Mouse (Mus musculus) kidney, postnatal 10 days (tissue): ENCODE data around the gene Fads3.

Source experiments
- DNase-seq: peaks from one replicate; pipeline ENCODE4 v3.0.0; 2021; ENCODE audit warnings: mixed read lengths

Gene Fads3

DNA sequence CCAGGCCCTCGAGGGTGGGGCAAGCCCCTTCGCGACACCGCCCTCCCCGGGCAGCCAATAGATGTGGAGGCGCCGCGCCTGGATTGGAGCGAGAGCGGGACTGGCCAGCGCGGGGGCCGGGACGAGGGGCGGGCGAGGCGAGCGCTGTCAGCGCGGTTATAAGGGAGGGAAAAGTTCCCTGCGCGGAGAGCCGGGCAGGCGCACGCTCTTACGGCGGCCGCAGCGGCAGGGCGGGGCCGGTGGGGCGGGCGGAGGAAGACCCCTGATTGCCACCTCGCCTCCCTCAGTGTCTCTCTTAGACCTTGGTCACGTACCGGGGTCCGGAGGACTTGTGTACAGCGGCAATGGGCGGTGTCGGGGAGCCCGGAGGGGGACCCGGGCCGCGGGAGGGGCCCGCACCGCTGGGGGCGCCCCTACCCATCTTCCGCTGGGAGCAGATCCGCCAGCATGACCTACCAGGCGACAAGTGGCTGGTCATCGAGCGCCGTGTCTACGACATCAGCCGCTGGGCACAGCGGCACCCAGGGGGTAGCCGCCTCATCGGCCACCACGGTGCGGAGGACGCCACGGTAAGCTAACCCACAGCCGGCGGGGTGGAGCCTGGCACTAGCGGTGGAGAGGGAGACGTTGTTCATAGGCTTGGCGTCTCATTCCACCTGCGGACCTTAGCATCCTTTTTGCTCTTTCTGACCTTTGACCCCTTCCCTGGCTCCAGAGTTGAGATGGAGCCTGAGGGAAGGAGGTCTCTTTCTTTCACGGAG is at the start of gene Fads3:
Gene Fads3 (plus strand): TSS at position 182 of the 761 bp plus-strand sequence.
- peak; percentile 91 for DNase-seq

DNA sequence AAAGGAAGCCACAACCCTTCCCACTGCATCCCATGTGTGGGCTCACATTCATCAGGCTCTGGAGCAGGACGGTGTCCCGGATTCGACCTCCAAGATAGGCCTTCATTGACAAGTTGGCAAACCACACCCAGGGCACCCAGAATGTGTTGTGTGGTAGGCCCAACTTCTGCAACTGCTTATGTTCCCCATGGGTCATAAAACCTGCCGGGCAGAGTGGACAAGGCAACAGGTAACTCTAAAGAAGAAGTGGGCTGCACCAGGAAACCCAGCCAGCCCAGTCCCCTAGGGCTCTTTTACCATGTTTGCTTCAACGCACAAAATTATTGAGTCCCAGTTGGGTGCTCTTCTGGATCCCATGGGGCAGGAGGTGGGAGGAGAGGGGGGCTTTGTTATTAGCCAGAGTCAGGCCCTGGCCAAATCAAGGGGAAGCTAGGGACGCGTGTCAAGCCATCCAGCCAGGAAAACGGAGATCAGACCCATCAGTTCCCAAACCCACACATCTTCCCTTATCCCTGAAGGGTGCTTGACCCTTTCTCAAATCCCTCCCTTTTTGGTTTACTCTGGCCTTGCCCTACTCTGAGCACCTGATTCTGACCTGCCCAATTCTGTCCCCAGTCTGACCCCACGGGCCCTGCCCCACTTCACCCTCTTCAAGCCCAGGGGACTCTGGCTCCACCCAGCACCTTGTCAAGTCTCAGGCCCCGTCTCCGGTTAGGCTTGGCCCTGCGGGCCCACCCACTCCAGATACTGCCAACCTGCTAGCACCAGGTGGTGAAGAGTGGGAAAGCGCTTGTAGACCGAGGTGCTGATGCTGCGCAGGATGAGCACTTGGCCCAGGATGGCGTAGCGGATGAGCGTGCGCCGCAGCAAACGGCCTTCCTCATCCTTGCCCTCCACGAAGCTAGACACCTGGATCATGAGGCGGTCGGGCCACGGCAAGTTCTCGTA is 49.1 kb upstream of the Fads3 start:
- DNase-seq: no peak

DNA sequence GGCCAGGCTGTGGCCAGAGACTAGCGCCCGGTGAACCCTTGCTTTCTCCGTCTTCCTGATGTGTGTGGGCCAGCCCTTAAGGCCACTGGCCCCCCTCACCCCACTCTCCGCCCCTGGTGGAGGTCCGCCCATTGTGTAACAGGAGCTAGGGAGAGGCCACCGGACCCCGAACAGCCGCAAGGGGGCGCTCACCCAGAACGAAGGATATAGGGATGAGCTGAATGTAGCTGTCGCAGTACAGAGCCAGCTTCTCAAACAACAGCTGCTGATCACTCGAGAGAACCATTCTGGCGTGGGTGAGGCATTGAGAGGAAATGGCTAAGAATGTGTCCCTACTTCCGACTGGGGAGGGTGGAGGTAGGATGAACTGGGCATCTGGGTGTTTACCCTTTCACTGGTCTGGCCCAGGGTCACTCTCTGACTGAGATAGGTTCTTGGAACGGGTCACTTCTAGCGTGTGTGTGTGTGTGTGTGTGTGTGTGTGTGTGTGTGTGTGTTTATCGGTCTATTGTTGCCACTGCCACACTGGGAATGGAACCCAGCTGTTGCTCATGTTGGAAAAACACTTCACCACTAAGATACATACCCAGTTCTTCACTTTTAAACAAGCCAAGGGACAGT is 48.2 kb upstream of the Fads3 start:
- peak; percentile 96 for DNase-seq

DNA sequence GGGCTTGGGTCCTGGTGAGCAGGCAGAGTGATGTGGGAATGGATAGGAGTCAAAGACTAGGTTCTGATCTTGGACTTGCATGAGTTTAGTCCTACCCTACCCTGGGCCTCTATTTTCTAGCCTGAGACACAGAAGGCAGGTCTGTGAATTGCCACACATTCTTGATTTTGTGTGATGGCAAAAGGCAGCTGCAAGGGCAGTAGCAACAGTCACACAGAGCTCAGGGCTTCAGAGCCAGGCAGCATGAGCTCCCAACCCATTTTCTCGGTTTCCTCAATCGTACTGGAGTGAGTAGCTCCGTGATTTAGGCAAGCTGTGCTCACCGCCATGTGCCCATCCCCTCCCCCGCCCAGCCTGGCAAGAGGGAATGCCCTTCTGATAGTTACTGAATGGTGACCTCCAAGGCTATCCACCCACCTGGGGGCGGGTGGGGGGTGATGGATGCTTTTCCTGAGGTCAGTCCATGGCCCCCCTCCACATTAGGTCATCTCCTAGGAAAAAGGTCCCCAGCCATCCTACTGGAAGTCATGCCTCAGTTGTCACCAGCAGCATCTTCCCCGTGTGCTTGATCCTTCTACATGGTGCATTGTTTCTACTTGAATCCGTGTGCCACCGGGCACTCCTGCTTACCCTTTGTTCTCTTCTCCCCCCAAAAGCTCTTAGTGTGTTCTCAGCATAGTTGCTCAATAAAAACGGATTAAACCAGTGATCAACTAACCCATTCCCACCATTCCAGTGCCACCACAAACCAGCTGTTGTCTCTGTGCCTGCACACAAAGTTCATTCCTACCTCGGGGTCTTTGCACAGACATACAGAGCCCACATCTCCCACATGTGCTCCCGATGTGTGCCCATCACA is 43.9 kb upstream of the Fads3 start:
- DNase-seq: no peak

DNA sequence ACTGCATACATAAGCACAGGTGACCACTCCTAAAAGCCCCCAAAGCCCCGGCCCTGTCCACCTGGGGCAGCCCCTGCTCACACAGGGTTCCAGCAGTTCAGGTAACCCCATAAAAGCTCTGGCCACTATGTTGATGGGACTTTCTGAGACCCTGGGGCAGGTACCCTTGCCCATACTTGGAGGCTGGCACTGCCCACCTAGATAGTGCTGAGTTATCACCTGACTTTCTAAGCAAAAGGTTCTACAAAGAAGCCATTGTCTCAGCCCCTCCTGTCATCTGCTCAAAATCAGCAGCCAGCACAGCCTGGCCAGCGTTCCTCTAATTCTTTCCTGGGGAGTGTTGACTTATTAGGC is 43.3 kb upstream of the Fads3 start:
- DNase-seq: no peak

DNA sequence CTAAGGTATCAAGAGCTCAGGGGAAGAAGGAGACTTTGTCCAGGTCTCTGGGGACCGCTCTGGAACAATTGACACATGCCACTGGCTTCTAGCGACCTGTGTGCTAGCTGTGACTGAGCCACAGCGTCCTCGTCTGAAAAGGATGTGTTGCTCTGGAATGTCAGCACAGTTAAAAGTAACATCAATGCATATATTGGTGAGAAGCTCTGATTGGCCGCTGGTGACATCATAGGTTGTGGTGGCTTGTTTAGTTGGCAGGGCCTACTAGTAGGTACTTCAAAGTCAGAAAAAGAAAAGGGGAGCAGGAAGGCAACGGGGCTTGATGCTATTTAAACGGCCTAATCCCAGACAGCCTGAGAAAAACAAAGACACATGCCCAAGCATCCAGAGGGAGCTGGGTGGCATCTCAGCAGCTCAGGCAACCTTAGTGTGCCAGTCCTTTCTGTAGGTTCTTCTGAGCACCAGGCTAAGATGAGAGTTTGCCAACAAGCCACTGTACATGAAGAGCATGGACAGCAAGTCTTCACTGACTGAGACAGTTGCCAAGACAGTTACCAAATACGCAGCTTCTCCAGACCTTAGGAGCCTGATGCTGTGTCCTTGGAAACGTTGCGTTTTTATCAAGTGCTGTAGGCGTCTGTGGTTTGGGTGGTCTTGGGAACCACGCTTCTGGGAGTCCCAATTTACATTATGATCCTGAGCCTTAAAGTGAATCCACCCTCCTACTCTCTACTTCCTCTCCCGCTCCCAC is 42.5 kb upstream of the Fads3 start:
- no peak for DNase-seq

DNA sequence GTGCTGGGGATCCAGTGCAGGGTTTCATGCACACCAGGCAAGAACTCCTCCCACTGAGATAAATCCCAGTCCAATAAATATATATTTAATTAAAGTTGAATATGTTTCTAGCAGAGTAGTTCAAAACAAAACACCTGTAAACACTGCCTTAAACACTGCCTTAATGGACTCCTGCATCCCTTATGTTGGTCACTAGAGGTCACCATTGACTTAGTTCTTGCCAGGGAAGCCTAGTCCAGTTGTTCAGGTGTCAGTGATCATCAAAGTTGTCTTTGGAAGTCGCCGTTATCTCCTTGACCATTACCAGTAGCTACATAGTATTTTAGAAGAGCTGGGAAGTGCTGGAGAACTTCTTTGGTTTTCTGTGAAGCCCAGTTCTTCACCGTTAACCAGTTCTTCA is 41.0 kb upstream of the Fads3 start:
- DNase-seq: peak; percentile 52

DNA sequence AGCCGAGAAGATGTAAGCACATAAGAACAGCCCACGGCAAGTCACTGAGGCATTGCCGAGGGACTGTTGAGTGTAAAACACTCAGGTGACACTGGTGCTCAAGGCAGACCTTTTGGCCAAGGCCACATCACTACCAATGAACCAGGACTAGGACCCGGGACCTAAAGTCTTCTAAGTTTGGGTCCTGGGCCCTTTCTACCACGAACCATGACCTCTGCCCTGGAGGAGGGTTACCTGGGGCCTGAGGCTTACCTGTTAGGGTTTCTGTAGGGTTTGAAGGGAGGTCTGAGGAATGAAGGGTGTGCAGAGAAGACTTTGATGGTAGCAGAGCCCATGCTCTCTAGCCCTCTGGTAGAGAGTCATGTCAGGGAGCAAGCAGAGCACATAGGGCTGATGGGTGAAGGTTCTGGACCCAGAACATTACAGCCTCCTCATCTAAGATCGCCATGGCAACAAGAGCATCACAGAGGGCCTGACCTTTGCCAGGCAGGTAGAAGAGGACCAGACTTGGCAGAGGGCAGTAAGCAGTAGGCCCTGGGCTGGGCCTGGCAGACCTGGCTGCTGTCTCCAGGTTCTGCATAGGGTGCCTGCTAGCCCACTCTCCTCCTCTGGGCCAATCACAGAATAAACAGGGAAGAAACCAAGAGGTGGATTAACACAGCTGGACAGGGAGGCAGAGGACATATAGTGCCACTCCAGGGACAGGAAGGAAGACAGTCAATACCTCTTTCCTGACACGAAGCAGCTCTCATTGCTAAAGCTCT is 40.0 kb upstream of the Fads3 start, which contains the start of the genes Best1 and Rab3il1:
Gene Best1 (minus strand): TSS at position 428 of the 764 bp plus-strand sequence.
Gene Rab3il1 (plus strand): TSS at position 464 of the 764 bp plus-strand sequence.
- no peak for DNase-seq

DNA sequence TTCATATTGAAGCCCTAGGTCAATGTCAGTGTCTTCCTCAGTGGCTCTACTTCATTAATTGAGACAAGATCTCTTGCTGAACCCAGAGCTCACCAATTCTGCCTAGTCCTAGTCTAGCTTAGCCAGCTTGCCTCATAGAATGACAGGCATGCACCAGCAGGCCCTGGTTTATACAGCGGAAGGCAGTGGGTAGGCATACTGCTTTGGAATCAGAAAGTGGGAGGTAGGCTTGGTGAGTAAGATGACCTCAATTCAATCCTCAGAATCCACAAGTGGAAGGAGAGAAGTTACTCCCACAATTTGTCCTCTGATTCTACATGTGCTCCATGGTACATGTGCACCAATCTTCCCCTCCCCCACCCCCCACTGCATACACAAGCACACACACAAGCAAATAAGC is 37.7 kb upstream of the Fads3 start:
- DNase-seq: no peak

DNA sequence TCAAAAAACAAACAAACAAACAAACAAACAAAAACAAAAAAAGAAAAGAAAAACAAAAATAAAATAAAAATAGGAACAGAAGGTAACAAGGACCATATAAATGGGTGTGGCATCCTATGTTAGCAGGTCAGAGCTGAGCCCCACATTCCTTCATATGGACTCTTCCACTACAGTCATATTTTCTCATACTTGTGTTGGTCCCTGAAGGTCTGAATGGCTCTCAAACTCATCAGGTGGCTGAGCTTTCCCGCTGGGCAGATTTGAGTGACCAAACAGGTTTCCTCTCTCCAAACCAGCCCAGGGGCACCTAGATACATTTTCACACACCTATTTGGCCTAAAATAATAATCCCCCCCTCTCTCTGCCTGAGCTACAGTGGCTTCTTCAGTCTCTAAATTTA is 30.0 kb upstream of the Fads3 start:
- DNase-seq: no peak

DNA sequence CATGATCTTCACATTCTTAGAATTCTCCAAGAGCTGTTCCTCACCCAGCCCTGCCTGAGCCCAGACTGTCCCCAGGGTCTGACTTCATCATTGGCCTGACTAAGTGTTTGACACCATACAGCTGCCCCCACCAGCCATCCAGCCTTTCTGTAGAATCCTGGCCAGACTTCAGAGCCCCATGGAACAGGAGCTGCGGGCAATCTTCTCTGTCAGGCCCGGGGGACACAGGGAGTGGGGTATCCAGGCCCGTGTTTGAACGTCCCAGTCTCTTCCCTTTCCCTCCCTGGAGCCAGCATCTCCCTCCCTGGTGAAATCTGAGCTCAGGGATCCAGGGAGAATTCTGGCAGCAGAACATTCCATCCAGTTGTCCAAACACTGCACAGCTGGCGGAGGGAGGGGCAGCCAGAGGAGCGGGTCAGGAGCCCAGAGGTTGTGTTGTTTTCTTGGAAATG is 28.5 kb upstream of the Fads3 start:
- peak; percentile 80 for DNase-seq

DNA sequence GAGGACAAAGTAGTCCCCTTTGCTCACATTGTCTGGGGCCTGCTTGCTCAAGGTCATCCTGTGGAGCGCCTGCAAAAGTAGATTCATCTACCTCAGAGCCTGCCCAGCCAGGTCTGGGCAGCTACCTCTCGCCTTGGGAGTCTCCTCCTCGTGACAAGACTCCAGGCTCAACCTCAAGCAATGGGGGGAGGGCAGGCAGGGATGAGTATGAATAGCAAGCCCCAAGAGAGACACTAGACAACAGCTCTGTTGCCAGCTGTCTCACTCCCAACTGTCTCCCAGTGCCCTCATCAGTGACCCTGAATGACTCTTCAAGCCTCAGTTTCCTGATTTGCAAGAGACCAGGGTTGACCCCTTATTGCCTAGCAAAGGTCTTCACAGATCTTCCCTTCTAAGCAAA is 28.0 kb upstream of the Fads3 start:
- DNase-seq: peak; percentile 60

DNA sequence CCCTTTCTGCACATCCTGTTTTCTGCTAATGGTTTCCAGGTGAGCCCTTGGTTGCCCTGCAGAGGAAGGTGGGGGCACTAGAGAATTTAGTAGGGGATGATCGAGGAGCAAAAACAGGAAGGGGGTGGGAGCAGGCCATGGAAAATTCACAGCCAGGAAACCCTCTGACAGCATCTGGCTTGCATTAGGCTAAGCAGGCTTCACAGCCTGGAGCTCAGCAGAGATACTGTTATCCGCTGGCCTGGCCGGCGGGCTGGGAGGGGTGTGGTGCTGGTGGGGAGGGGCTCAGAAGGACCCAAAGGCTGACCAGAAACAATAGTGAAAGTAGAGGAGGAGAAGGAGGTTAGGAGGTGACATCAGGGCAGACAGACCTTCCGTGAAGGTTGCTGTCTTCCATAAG is 27.5 kb upstream of the Fads3 start:
- peak; percentile 73 for DNase-seq

DNA sequence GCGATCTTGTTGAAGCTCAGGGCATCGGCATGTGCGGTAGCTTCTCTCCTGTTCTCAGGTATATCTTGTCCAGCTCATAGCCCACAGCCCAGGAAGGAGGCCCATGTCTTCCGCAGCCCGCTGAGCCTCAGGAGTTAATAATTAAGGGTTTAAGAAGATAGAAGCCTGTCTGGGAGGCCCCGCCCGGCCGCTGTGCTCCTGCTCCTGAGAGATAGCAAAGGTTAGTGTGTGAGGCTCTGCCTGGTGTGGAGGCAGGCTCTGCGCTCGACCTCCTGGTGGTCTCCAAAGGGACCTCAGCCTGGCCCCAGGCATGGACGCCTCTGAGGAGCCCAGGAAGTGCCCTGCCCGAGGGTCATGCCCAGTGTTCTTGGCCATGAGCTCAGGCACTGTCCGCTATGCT is 26.5 kb upstream of the Fads3 start:
- peak; percentile 67 for DNase-seq

DNA sequence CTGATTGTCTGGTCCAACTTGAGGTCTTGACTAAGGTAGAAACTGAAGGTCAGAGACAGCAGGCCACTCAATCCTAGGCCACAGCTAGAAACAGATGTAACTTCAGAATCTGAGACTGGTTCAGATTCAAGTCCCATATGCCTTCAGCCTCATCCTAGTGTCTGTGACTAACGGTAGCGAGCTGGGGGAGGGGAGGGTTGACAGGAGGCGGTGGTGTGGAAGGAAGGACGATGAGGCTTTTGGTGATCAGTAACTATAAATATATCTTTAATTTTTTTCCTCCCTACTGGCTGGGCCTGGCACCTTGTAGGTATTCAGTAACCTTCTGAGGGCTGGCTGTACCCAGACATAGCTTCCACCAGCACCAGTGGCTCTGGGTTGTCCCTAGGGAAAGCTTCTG is 25.9 kb upstream of the Fads3 start:
- no peak for DNase-seq

DNA sequence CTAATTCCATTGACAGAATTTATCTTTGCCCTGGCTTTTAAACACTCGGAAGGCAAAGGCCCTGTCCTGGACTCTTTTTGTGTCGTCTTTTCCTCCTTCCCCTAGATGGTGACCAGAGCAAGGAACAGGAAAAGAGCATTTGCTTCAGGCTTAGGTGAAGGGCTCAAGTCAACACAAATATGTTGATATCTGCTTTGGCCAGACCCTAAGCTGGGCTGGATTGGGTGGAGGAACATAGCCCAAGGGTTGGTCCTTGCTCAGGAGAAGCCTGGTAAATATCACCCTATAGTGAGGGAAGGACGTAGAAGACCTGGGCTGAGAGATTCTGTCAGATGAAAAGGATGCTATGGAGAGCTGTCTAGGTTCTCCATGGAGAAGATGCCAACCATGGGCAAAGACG is 25.2 kb upstream of the Fads3 start:
- no peak for DNase-seq

DNA sequence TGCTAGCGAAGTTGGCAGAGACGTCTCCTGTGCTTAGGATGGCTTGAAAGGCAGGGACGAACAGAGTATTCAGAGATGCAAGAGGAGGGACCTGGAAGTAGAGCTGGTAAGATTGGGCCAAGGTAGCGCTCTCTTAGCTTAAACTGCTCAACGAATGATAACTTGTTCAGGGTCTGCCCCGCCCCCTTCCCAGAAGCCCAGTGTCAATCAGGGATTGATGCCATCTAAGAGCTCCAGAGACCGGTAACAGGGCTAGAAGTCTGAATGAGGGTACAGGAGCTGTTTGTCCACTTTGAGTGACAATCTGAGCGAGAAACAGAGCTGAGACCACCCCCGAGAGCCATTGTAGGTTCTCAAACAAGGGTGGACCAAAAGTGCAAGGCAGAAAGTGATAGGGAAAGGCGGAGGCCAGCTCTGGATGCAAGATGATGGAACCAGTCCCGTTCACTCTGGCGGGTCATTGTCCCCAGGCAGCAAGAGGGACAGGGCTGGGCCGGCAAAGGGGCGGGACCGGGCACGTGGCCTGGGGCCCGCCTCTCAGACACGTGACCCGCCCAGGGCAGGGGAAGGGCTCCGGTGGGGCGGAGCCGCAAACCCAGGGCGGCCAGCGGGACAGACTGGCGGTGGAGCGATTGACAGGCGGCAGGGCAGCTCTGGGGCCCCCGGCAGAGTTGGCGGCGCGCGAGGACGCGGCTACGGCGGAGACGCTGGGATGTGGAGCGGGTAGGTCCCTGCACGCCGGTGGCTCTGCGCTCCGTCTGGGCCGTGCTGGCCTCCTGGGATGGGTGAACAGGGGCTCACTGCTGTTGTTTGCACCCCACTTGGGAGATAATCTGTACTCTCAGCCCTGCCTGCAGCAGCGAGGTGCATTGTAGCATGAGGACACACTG is 23.5 kb upstream of the Fads3 start:
- DNase-seq: peak; percentile 96

DNA sequence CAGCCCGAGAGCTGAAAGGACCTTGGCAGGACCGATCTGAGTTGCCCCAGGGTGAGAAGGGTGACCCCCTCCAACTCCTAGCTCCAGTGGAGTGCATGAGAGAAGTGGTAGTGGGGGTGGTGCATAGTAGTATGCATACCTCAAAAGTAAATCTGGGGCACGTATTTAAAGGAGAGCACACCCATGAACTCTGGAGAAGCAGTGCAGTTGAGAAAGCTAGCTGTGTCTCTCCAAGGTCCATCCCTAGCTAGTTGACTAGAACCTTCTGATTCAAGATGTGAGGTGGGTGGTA is 22.9 kb upstream of the Fads3 start:
- DNase-seq: no peak

DNA sequence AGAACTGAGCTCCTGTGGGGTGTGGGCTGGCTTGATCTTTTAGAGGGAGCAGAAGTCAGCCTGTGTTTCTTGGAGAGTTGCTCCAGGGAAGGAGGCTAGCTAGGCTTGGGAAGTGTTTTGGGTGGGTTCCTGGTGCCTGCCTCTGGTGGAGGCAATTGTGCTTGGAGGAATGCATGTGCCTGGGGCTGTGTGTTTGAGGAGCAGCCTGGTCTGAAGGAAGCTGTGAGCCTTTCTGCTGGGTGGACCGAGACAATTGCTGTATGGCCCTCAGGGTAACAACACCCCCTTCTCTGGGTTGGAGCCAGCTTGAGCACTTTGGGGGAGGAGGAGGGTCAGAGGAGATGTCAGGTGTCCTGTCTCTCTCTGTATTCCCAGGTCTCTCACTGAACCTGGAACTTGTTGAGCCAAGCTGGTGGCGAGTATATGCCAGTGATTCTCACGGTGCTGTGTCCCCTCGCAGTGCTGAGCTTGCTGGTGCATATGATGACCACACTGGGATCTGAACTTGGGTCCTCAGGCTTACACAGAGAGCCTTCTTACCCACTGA is 22.1 kb upstream of the Fads3 start:
- DNase-seq: no peak

DNA sequence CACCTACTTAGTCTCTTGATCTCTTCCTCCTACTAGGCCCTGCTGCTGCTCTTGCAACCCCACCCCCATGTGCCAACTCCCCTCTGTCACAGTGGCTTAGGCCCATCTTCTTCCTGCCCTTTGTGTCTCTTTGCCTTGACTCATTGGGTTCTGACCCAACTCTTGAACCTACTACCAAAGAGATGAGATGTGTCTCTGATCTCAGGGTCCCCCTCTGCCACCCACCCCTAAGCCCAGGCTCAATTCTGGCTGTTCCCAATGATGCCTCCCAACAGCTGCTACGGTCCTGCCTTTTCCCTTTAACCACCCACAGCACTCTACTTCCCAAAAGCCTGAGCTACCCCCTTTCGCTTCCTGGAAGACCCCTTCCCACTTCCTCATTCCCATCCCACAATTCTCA is 19.4 kb upstream of the Fads3 start:
- no peak for DNase-seq
